Mouse (Mus musculus) embryonic facial prominence, embryonic 14.5 days (tissue): ENCODE results near the gene Dmc1. TPM values are rescaled to one million over a fixed set of nuclear protein-coding genes. Genes with fewer than 3 reads are reported as not detected.

Experiments used
- ATAC-seq: fragments of 200-750 bp; cut with Nextera tagmentation; 2 replicates; pipeline ENCODE4 v1.8.0; 2017; ENCODE audit warnings: low read depth, moderate number of reproducible peaks, moderate TSS enrichment
- DNase-seq: peaks from one replicate; pipeline ENCODE4 v3.0.0-alpha.2; 2015; ENCODE audit warnings: low spot score
- H3K27ac ChIP-seq: fragments of 300-500 bp; sonication (generic); replicated peaks from 2 replicates; pipeline ENCODE4 v1.5.1; 2014; ENCODE audit warnings: low read depth, mild to moderate bottlenecking, low read length, moderate library complexity
- H3K27me3 ChIP-seq: fragments of 300-500 bp; sonication (generic); replicated peaks from 2 replicates; pipeline ENCODE4 v1.6.1; 2014; ENCODE audit warnings: low read length; ENCODE audit not compliant: control insufficient read depth, insufficient read depth
- H3K36me3 ChIP-seq: fragments of 300-500 bp; sonication (generic); 2 replicates; pipeline ENCODE4 v1.6.1; 2014; ENCODE audit warnings: low read length, mixed read lengths; ENCODE audit not compliant: control insufficient read depth, insufficient read depth
- H3K4me1 ChIP-seq: fragments of 300-500 bp; sonication (generic); 2 replicates; pipeline ENCODE4 v1.6.1; 2014; ENCODE audit warnings: antibody characterized with exemption, low read length; ENCODE audit not compliant: control insufficient read depth, insufficient read depth
- H3K4me2 ChIP-seq: fragments of 300-500 bp; sonication (generic); 2 replicates; pipeline ENCODE4 v1.6.1; 2014; ENCODE audit warnings: low read depth, mild to moderate bottlenecking, low read length, moderate library complexity, mixed read lengths
- H3K4me3 ChIP-seq: fragments of 300-500 bp; sonication (generic); 2 replicates; pipeline ENCODE4 v1.5.1; 2014; ENCODE audit warnings: low read depth, mild to moderate bottlenecking, low read length
- H3K9ac ChIP-seq: fragments of 300-500 bp; sonication (generic); 2 replicates; pipeline ENCODE4 v1.6.1; 2014; ENCODE audit warnings: low read depth, mild to moderate bottlenecking, low read length, moderate library complexity, mixed read lengths
- H3K9me3 ChIP-seq: fragments of 300-500 bp; sonication (generic); 2 replicates; pipeline ENCODE4 v1.6.1; 2016; ENCODE audit warnings: low read length; ENCODE audit not compliant: control insufficient read depth
- WGBS: fragments of 180-500 bp; shearing (Covaris S2); extraction: QIAGEN DNeasy Blood & Tissue Kit; methylation state at CpG from one replicate; pipeline ENCODE4 v1.1.7; 2014; 5-methylcytosine and 5-hydroxymethylcytosine counted together
- polyA plus RNA-seq: library from polyadenylated mRNA; unstranded; fragments of >200 nt; fragmentation: Nextera tagmentation; extraction: Ambion mirVana; gene quantifications from 2 replicates; pipeline ENCODE4 v1.2.1, GENCODE M21; 2014

Gene Dmc1
- polyA plus RNA-seq, 1 experiment from 2014 or later = 1.8 TPM

GRCm38 (mm10) chr15:79547289-79547820 is 57.6 kb downstream of the Dmc1 start:
- Histone ChIP-seq H3K4me3 (peak overlapping the region; percentile 98), H3K4me2 (peak overlapping the region; percentile 87), H3K27ac (peak overlapping the region; percentile 100), H3K27me3 (no peaks in the 10 kb centered on the region), H3K36me3 (peaks cover 26% of the 10 kb centered on the region), H3K9ac (peak overlapping the region; percentile 100), H3K9me3 (no peaks in the 10 kb centered on the region), H3K4me1 (peaks cover 18% of the 10 kb centered on the region)
- no peak for DNase-seq
- WGBS = 75% methylated on average over 17 of the region's 17 CpGs
- ATAC-seq = no peak

GRCm38 (mm10) chr15:79546410-79547288 is 58.3 kb downstream of the Dmc1 start, which contains the start of gene Ddx17:
Gene Ddx17, minus strand, starts transcription at chr15:79546741.
- DNase-seq (peak; percentile 98), ATAC-seq (peak; percentile 97)
- Histone ChIP-seq H3K9me3 (no peaks in the 10 kb centered on the region), H3K36me3 (peaks cover 33% of the 10 kb centered on the region), H3K4me2 (peak within 1 kb of the TSS; percentile 87), H3K9ac (peak within 1 kb of the TSS; percentile 100), H3K4me1 (peaks cover 18% of the 10 kb centered on the region), H3K27ac (peak within 1 kb of the TSS; percentile 100), H3K27me3 (no peaks in the 10 kb centered on the region), H3K4me3 (peak within 1 kb of the TSS; percentile 98)
- WGBS = 4% methylated on average over 71 of the region's 84 CpGs

GRCm38 (mm10) chr15:79545921-79546399 is 58.9 kb downstream of the Dmc1 start:
- Histone ChIP-seq H3K27ac (peak overlapping the region; percentile 100), H3K9ac (peak overlapping the region; percentile 100), H3K9me3 (no peaks in the 10 kb centered on the region), H3K4me2 (peak overlapping the region; percentile 87), H3K27me3 (no peaks in the 10 kb centered on the region), H3K4me1 (peaks cover 18% of the 10 kb centered on the region), H3K36me3 (peaks cover 39% of the 10 kb centered on the region), H3K4me3 (peak overlapping the region; percentile 98)
- ATAC-seq = peak; percentile 60
- peak; percentile 67 for DNase-seq
- WGBS = under 1% methylated on average over 44 of the region's 52 CpGs

- WGBS = 3% methylated on average over 3 of the region's 3 CpGs
- H3K9ac ChIP-seq = peak overlapping the region; percentile 100
- no peak for ATAC-seq
Observed at GRCm38 (mm10) chr15:79545496-79545895, 59.4 kb downstream of the Dmc1 start.

GRCm38 (mm10) chr15:79543968-79544367 is 60.9 kb downstream of the Dmc1 start:
- H3K9me3 ChIP-seq = no peaks in the 10 kb centered on the region
- no peak overlapping the region for H3K27ac ChIP-seq
- no peak for ATAC-seq
- no peak overlapping the region for H3K9ac ChIP-seq
- peaks cover 18% of the 10 kb centered on the region for H3K4me1 ChIP-seq
- peaks cover 59% of the 10 kb centered on the region for H3K36me3 ChIP-seq
- WGBS = 97% methylated on average over 3 of the region's 3 CpGs
- H3K4me2 ChIP-seq = peak overlapping the region; percentile 87
- DNase-seq = no peak
- H3K4me3 ChIP-seq = peak overlapping the region; percentile 98
- no peaks in the 10 kb centered on the region for H3K27me3 ChIP-seq

More at GRCm38 (mm10) chr15:79545496-79545895, 59.4 kb downstream of the Dmc1 start:
- H3K27ac ChIP-seq = peak overlapping the region; percentile 100
- no peak for DNase-seq
- H3K4me3 ChIP-seq = peak overlapping the region; percentile 98
- H3K36me3 ChIP-seq = peaks cover 44% of the 10 kb centered on the region
- H3K4me1 ChIP-seq = peaks cover 18% of the 10 kb centered on the region
- peak overlapping the region; percentile 87 for H3K4me2 ChIP-seq
- no peaks in the 10 kb centered on the region for H3K9me3 ChIP-seq
- H3K27me3 ChIP-seq = no peaks in the 10 kb centered on the region

- Histone ChIP-seq H3K4me2 (no peak overlapping the region), H3K4me1 (no peaks in the 10 kb centered on the region), H3K27me3 (no peaks in the 10 kb centered on the region), H3K4me3 (no peak overlapping the region), H3K27ac (no peak overlapping the region), H3K9ac (no peak overlapping the region), H3K9me3 (no peaks in the 10 kb centered on the region), H3K36me3 (peaks cover 99% of the 10 kb centered on the region)
- WGBS = 89% methylated on average over 3 of the region's 3 CpGs
- no peak for DNase-seq
- no peak for ATAC-seq
Observed at GRCm38 (mm10) chr15:79533796-79534195, 71.1 kb downstream of the Dmc1 start.

- H3K4me2 ChIP-seq = no peak overlapping the region
- peaks cover 98% of the 10 kb centered on the region for H3K36me3 ChIP-seq
- H3K9ac ChIP-seq = no peak overlapping the region
- H3K4me1 ChIP-seq = no peaks in the 10 kb centered on the region
- DNase-seq (no peak), ATAC-seq (no peak; the same call in 1 of the 2 replicates)
- H3K4me3 ChIP-seq = no peak overlapping the region
- 71% methylated on average over 7 of the region's 7 CpGs for WGBS
- no peaks in the 10 kb centered on the region for H3K9me3 ChIP-seq
- no peak overlapping the region for H3K27ac ChIP-seq
- no peaks in the 10 kb centered on the region for H3K27me3 ChIP-seq
Observed at GRCm38 (mm10) chr15:79529935-79530334, 75.0 kb downstream of the Dmc1 start.

- ATAC-seq (peak; percentile 21), DNase-seq (no peak)
- 59% methylated on average over 5 of the region's 5 CpGs for WGBS
- no peak overlapping the region for H3K27ac ChIP-seq
- no peak overlapping the region for H3K4me3 ChIP-seq
- no peaks in the 10 kb centered on the region for H3K4me1 ChIP-seq
- peaks cover 94% of the 10 kb centered on the region for H3K36me3 ChIP-seq
- no peak overlapping the region for H3K4me2 ChIP-seq
- H3K27me3 ChIP-seq = no peaks in the 10 kb centered on the region
- H3K9ac ChIP-seq = no peak overlapping the region
- no peaks in the 10 kb centered on the region for H3K9me3 ChIP-seq
Observed at GRCm38 (mm10) chr15:79527991-79528639, 76.8 kb downstream of the Dmc1 start.
